Mouse (Mus musculus): ENCODE measurements around the gene Tmem220. TPM values are rescaled to one million over a fixed set of nuclear protein-coding genes. Genes with fewer than 3 reads are reported as not detected.

Gene Tmem220
- polyA plus RNA-seq, 1 experiment from 2014 or later: 1.2 TPM

GRCm38 (mm10) chr11:67047199-67047598 lies 22.2 kb downstream of the Tmem220 start:
- 90% methylated on average over 5 of the region's 5 CpGs for WGBS
- no peak for DNase-seq (ENCODE audit: low spot score)

GRCm38 (mm10) chr11:67048496-67048895 lies 23.5 kb downstream of the Tmem220 start:
- H3K36me3 ChIP-seq (replicated peaks): peaks cover 32% of the 10 kb centered on the region
- WGBS: 89% methylated on average over 8 of the region's 8 CpGs
- peaks cover 22% of the 10 kb centered on the region for H3K4me1 ChIP-seq
- no peaks in the 10 kb centered on the region for H3K9me3 ChIP-seq
- no peaks in the 10 kb centered on the region for H3K27me3 ChIP-seq (replicated peaks; ENCODE audit: low read depth, poor library complexity, severe bottlenecking)
- H3K27ac ChIP-seq (replicated peaks): no peak overlapping the region
- no peak overlapping the region for H3K4me3 ChIP-seq
- DNase-seq (ENCODE audit: low spot score): no peak

More at GRCm38 (mm10) chr11:67047199-67047598, 22.2 kb downstream of the Tmem220 start:
- Histone ChIP-seq H3K4me3 (no peak overlapping the region), H3K36me3 (replicated peaks) (peaks cover 41% of the 10 kb centered on the region), H3K27me3 (replicated peaks; ENCODE audit: low read depth, poor library complexity, severe bottlenecking) (no peaks in the 10 kb centered on the region), H3K9me3 (no peaks in the 10 kb centered on the region), H3K27ac (replicated peaks) (no peak overlapping the region), H3K4me1 (peaks cover 20% of the 10 kb centered on the region)

GRCm38 (mm10) chr11:67049256-67049655 lies 24.3 kb downstream of the Tmem220 start:
- Histone ChIP-seq H3K27me3 (replicated peaks; ENCODE audit: low read depth, poor library complexity, severe bottlenecking) (no peaks in the 10 kb centered on the region), H3K4me1 (peaks cover 29% of the 10 kb centered on the region), H3K9me3 (no peaks in the 10 kb centered on the region), H3K36me3 (replicated peaks) (peaks cover 36% of the 10 kb centered on the region), H3K4me3 (no peak overlapping the region), H3K27ac (replicated peaks) (no peak overlapping the region)
- WGBS: 87% methylated on average over 3 of the region's 3 CpGs
- DNase-seq (ENCODE audit: low spot score): no peak

- H3K9me3 ChIP-seq: no peaks in the 10 kb centered on the region
- H3K4me3 ChIP-seq: peak overlapping the region; percentile 88
- DNase-seq (ENCODE audit: low spot score): no peak
- 10% methylated on average over 16 of the region's 16 CpGs for WGBS
- H3K4me1 ChIP-seq: peaks cover 20% of the 10 kb centered on the region
- peaks cover 48% of the 10 kb centered on the region for H3K36me3 ChIP-seq (replicated peaks)
- no peaks in the 10 kb centered on the region for H3K27me3 ChIP-seq (replicated peaks; ENCODE audit: low read depth, poor library complexity, severe bottlenecking)
- H3K27ac ChIP-seq (replicated peaks): peak overlapping the region; percentile 86
These were observed 26.8 kb downstream of the Tmem220 start for GRCm38 (mm10) chr11:67051676-67052320.

- no peaks in the 10 kb centered on the region for H3K9me3 ChIP-seq
- WGBS: under 1% methylated on average over 50 of the region's 50 CpGs
- peaks cover 20% of the 10 kb centered on the region for H3K4me1 ChIP-seq
- DNase-seq (ENCODE audit: low spot score): peak; percentile 89
- H3K27ac ChIP-seq (replicated peaks): peak within 1 kb of the TSS; percentile 86
- H3K27me3 ChIP-seq (replicated peaks; ENCODE audit: low read depth, poor library complexity, severe bottlenecking): no peaks in the 10 kb centered on the region
- H3K4me3 ChIP-seq: peak within 1 kb of the TSS; percentile 88
- H3K36me3 ChIP-seq (replicated peaks): peaks cover 55% of the 10 kb centered on the region
These were observed 27.5 kb downstream of the Tmem220 start, which contains the start of the genes Adprm and Sco1 for GRCm38 (mm10) chr11:67052321-67052952. Gene Adprm (minus strand): TSS chr11:67052594. Gene Sco1 (plus strand): TSS chr11:67052670.

- H3K4me3 ChIP-seq: no peak overlapping the region
- WGBS: 89% methylated on average over 8 of the region's 8 CpGs
These were observed 29.9 kb downstream of the Tmem220 start for GRCm38 (mm10) chr11:67054754-67055365.

GRCm38 (mm10) chr11:67061311-67061710 lies 36.4 kb downstream of the Tmem220 start:
- Histone ChIP-seq H3K36me3 (replicated peaks) (peaks cover 98% of the 10 kb centered on the region), H3K27me3 (replicated peaks; ENCODE audit: low read depth, poor library complexity, severe bottlenecking) (no peaks in the 10 kb centered on the region), H3K4me3 (no peak overlapping the region), H3K9me3 (no peaks in the 10 kb centered on the region), H3K4me1 (no peaks in the 10 kb centered on the region), H3K27ac (replicated peaks) (no peak overlapping the region)
- 94% methylated on average over 2 of the region's 2 CpGs for WGBS
- no peak for DNase-seq (ENCODE audit: low spot score)

More at GRCm38 (mm10) chr11:67054754-67055365, 29.9 kb downstream of the Tmem220 start:
- no peaks in the 10 kb centered on the region for H3K9me3 ChIP-seq
- DNase-seq (ENCODE audit: low spot score): no peak
- H3K4me1 ChIP-seq: peaks cover 20% of the 10 kb centered on the region
- H3K27ac ChIP-seq (replicated peaks): no peak overlapping the region
- no peaks in the 10 kb centered on the region for H3K27me3 ChIP-seq (replicated peaks; ENCODE audit: low read depth, poor library complexity, severe bottlenecking)
- H3K36me3 ChIP-seq (replicated peaks): peaks cover 67% of the 10 kb centered on the region

- WGBS: 97% methylated on average over 3 of the region's 3 CpGs
- no peak for DNase-seq (ENCODE audit: low spot score)
- Histone ChIP-seq H3K4me3 (no peak overlapping the region), H3K9me3 (no peaks in the 10 kb centered on the region), H3K36me3 (replicated peaks) (peaks cover 98% of the 10 kb centered on the region), H3K4me1 (no peaks in the 10 kb centered on the region), H3K27me3 (replicated peaks; ENCODE audit: low read depth, poor library complexity, severe bottlenecking) (no peaks in the 10 kb centered on the region), H3K27ac (replicated peaks) (no peak overlapping the region)
These were observed 37.8 kb downstream of the Tmem220 start for GRCm38 (mm10) chr11:67062726-67063125.

GRCm38 (mm10) chr11:67067741-67068140 lies 42.8 kb downstream of the Tmem220 start:
- no peak overlapping the region for H3K27ac ChIP-seq (replicated peaks)
- H3K36me3 ChIP-seq (replicated peaks): peaks cover 51% of the 10 kb centered on the region
- 90% methylated on average over 3 of the region's 3 CpGs for WGBS
- no peak overlapping the region for H3K4me3 ChIP-seq
- no peaks in the 10 kb centered on the region for H3K4me1 ChIP-seq
- no peaks in the 10 kb centered on the region for H3K9me3 ChIP-seq
- no peaks in the 10 kb centered on the region for H3K27me3 ChIP-seq (replicated peaks; ENCODE audit: low read depth, poor library complexity, severe bottlenecking)
- no peak for DNase-seq (ENCODE audit: low spot score)

GRCm38 (mm10) chr11:67072615-67073130 lies 47.7 kb downstream of the Tmem220 start:
- 86% methylated on average over 15 of the region's 15 CpGs for WGBS
- Histone ChIP-seq H3K27ac (replicated peaks) (no peak overlapping the region), H3K36me3 (replicated peaks) (peaks cover 3% of the 10 kb centered on the region), H3K4me1 (peaks cover 4% of the 10 kb centered on the region), H3K4me3 (no peak overlapping the region), H3K9me3 (no peaks in the 10 kb centered on the region), H3K27me3 (replicated peaks; ENCODE audit: low read depth, poor library complexity, severe bottlenecking) (no peaks in the 10 kb centered on the region)
- no peak for DNase-seq (ENCODE audit: low spot score)

- Histone ChIP-seq H3K4me3 (no peak overlapping the region), H3K27ac (replicated peaks) (peak overlapping the region; percentile 24; the same call in 1 of the 2 replicates), H3K27me3 (replicated peaks; ENCODE audit: low read depth, poor library complexity, severe bottlenecking) (no peaks in the 10 kb centered on the region), H3K4me1 (peaks cover 8% of the 10 kb centered on the region), H3K36me3 (replicated peaks) (no peaks in the 10 kb centered on the region), H3K9me3 (no peaks in the 10 kb centered on the region)
- 27% methylated on average over 3 of the region's 3 CpGs for WGBS
- DNase-seq (ENCODE audit: low spot score): no peak
These were observed 50.1 kb downstream of the Tmem220 start for GRCm38 (mm10) chr11:67075036-67075435.

GRCm38 (mm10) chr11:67076781-67077180 lies 51.8 kb downstream of the Tmem220 start:
- Histone ChIP-seq H3K27ac (replicated peaks) (no peak overlapping the region), H3K27me3 (replicated peaks; ENCODE audit: low read depth, poor library complexity, severe bottlenecking) (no peaks in the 10 kb centered on the region), H3K36me3 (replicated peaks) (no peaks in the 10 kb centered on the region), H3K4me3 (no peak overlapping the region), H3K9me3 (no peaks in the 10 kb centered on the region), H3K4me1 (peaks cover 20% of the 10 kb centered on the region)
- DNase-seq (ENCODE audit: low spot score): no peak
- 86% methylated on average over 5 of the region's 5 CpGs for WGBS
